Mouse (Mus musculus): ENCODE results near the gene Tfrc. TPM values are rescaled to one million over a fixed set of nuclear protein-coding genes. Genes with fewer than 3 reads are reported as not detected.
A peak's percentile ranks its signal among the peaks of the same experiment; 100 is the strongest.

Tfrc gene
- polyA plus RNA-seq, 1 experiment, result 38.0 TPM

- Histone ChIP-seq H3K4me3 (ENCODE audit: insufficient read depth, low read length) (peak overlapping the region; percentile 87), H3K4me1 (ENCODE audit: control insufficient read depth, insufficient read depth, low read length) (peaks cover 13% of the 10 kb centered on the region), H3K27ac (ENCODE audit: insufficient read depth, low read length) (peak overlapping the region; percentile 76; the same call in 1 of the 2 replicates)
- TF ChIP-seq CTCF (IDR thresholded peaks at IDR 0.05; ENCODE audit: borderline replicate concordance, insufficient read depth, low read length) (0 out of 2 replicates have a peak, but pooled peaks have one; percentile 16), POLR2A (IDR thresholded peaks at IDR 0.05; ENCODE audit: low read depth, low read length) (peak; percentile 73)
Observed at GRCm38 (mm10) chr16:32645361-32645914, 36.7 kb downstream of the Tfrc start.

- Histone ChIP-seq H3K27ac (ENCODE audit: insufficient read depth, low read length) (peak overlapping the region; percentile 76; the same call in 1 of the 2 replicates), H3K4me3 (ENCODE audit: insufficient read depth, low read length) (peak overlapping the region; percentile 87), H3K4me1 (ENCODE audit: control insufficient read depth, insufficient read depth, low read length) (peaks cover 13% of the 10 kb centered on the region)
- no peak for TF ChIP-seq CTCF (IDR thresholded peaks at IDR 0.05; ENCODE audit: borderline replicate concordance, insufficient read depth, low read length)
- no peak for TF ChIP-seq POLR2A (IDR thresholded peaks at IDR 0.05; ENCODE audit: low read depth, low read length)
Observed at GRCm38 (mm10) chr16:32646014-32646413, 37.3 kb downstream of the Tfrc start.

DNA sequence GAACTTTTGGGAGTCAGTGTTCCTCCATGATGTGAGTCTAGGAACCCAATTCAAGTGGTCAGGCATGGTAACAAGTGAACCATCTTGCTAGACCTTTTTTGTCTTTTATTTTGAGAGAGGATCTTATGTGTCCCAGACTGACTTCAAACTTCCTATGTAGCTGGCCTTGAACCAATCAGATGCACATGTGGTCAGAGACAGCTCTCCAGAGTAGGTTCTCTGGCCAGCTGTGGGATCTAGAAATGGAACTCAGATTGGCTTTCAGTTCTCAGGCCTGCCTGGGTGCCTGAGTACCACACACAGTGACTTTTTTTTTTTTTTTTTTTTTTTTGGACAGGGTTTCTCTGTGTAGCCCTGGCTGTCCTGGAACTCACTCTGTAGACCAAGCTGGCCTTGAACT is 39.0 kb downstream of the Tfrc start:
- Histone ChIP-seq H3K4me3 (ENCODE audit: insufficient read depth, low read length) (no peak overlapping the region; the same call in 1 of the 2 replicates), H3K27ac (ENCODE audit: insufficient read depth, low read length) (no peak overlapping the region), H3K4me1 (ENCODE audit: control insufficient read depth, insufficient read depth, low read length) (peaks cover 7% of the 10 kb centered on the region)
- no peak for TF ChIP-seq CTCF (IDR thresholded peaks at IDR 0.05; ENCODE audit: borderline replicate concordance, insufficient read depth, low read length)
- no peak for TF ChIP-seq POLR2A (IDR thresholded peaks at IDR 0.05; ENCODE audit: low read depth, low read length)

DNA sequence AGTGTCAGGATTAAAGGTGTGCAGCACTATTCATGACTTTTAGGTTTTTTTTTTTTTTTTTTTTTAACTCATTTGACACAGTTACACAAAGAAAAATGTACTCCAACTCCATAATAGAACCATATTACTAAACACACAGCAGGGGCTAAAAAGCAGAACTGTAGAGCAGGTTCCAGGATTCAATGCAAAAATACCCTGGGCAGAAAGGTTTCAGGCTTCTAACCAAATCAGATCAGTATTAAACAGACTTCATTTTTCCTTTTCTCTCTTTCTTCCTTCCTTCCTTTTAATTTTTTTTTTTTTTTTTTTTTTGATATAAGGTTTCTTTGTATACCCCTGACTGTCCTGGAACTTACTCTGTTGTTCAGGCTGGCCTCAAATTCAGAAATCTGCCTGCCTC is 41.7 kb downstream of the Tfrc start:
- H3K4me3 ChIP-seq (ENCODE audit: insufficient read depth, low read length), result no peak overlapping the region

GRCm38 (mm10) chr16:32650974-32651618 is 42.4 kb downstream of the Tfrc start:
- no peak overlapping the region for H3K27ac ChIP-seq (ENCODE audit: insufficient read depth, low read length)
- no peak overlapping the region for H3K4me3 ChIP-seq (ENCODE audit: insufficient read depth, low read length)
- no peak for TF ChIP-seq CTCF (IDR thresholded peaks at IDR 0.05; ENCODE audit: borderline replicate concordance, insufficient read depth, low read length)
- H3K4me1 ChIP-seq (ENCODE audit: control insufficient read depth, insufficient read depth, low read length), result peaks cover 10% of the 10 kb centered on the region

More for the DNA sequence above, 41.7 kb downstream of the Tfrc start:
- Histone ChIP-seq H3K4me1 (ENCODE audit: control insufficient read depth, insufficient read depth, low read length) (peaks cover 10% of the 10 kb centered on the region), H3K27ac (ENCODE audit: insufficient read depth, low read length) (no peak overlapping the region)
- TF ChIP-seq CTCF (IDR thresholded peaks at IDR 0.05; ENCODE audit: borderline replicate concordance, insufficient read depth, low read length) (no peak), POLR2A (IDR thresholded peaks at IDR 0.05; ENCODE audit: low read depth, low read length) (no peak)

DNA sequence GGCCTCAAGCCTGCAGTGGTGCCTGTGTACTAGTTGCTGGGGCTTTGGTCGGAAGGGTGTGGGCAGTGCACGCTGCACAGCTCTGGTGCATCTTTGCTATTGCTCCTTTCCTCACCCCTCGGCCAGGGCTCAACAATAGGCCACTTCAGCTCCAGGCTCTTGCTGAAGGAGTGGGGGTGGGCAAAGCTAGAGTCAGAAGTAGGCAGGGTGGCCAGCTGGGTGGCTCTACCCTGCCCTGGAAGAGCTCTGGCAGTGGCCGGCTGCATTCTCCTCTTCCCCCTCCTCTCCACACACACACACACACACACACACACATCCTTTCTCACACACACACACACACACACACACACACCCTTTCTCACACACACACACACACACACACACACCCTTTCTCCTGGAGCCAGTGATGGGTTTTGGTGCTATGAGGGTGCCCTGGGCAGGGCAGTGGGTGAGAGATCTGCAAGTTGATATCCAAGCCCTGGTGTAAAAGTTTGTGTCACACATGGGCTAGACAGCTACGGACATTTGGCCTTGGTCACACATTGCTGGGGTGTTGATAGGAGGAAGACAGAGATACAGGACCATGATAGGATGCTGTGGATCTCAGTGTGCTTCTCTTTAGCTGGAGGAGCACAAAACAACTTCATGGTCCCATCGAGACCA is 45.5 kb downstream of the Tfrc start:
- TF ChIP-seq CTCF (IDR thresholded peaks at IDR 0.05; ENCODE audit: borderline replicate concordance, insufficient read depth, low read length) (no peak), POLR2A (IDR thresholded peaks at IDR 0.05; ENCODE audit: low read depth, low read length) (no peak)
- Histone ChIP-seq H3K4me1 (ENCODE audit: control insufficient read depth, insufficient read depth, low read length) (peaks cover 7% of the 10 kb centered on the region), H3K4me3 (ENCODE audit: insufficient read depth, low read length) (no peak overlapping the region), H3K27ac (ENCODE audit: insufficient read depth, low read length) (no peak overlapping the region)

DNA sequence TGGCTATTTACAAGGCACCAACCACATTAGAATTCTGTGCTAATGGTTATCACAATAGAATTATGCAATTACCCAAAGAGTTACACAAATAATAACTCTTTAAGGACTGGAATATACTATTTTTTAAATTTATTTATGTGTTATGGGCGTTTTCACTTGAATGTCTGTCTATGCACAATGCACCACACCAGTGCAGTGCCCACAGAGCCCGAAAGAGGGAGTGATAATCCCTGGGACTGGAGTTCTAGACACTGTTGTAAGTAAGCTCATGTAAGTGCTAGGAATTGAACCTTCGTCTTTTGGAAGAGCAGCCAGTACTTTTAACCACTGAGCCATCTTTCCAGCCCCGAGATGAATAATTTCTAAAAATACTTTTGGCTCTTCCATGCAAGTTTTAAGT is 46.8 kb downstream of the Tfrc start:
- TF ChIP-seq CTCF (IDR thresholded peaks at IDR 0.05; ENCODE audit: borderline replicate concordance, insufficient read depth, low read length) (no peak), POLR2A (IDR thresholded peaks at IDR 0.05; ENCODE audit: low read depth, low read length) (no peak)
- H3K4me3 ChIP-seq (ENCODE audit: insufficient read depth, low read length), result no peak overlapping the region
- H3K4me1 ChIP-seq (ENCODE audit: control insufficient read depth, insufficient read depth, low read length), result peaks cover 10% of the 10 kb centered on the region
- no peak overlapping the region; the same call in 1 of the 2 replicates for H3K27ac ChIP-seq (ENCODE audit: insufficient read depth, low read length)

- TF ChIP-seq POLR2A (IDR thresholded peaks at IDR 0.05; ENCODE audit: low read depth, low read length) (no peak), CTCF (IDR thresholded peaks at IDR 0.05; ENCODE audit: borderline replicate concordance, insufficient read depth, low read length) (no peak)
- Histone ChIP-seq H3K27ac (ENCODE audit: insufficient read depth, low read length) (peak overlapping the region; percentile 84), H3K4me1 (ENCODE audit: control insufficient read depth, insufficient read depth, low read length) (peaks cover 16% of the 10 kb centered on the region), H3K4me3 (ENCODE audit: insufficient read depth, low read length) (no peak overlapping the region)
Observed at GRCm38 (mm10) chr16:32656321-32656720, 47.6 kb downstream of the Tfrc start.

- H3K4me3 ChIP-seq (ENCODE audit: insufficient read depth, low read length), result no peak overlapping the region
- peak overlapping the region; percentile 84 for H3K27ac ChIP-seq (ENCODE audit: insufficient read depth, low read length)
- H3K4me1 ChIP-seq (ENCODE audit: control insufficient read depth, insufficient read depth, low read length), result peaks cover 19% of the 10 kb centered on the region; the same call in 1 of the 2 replicates
- no peak for TF ChIP-seq CTCF (IDR thresholded peaks at IDR 0.05; ENCODE audit: borderline replicate concordance, insufficient read depth, low read length)
- no peak for TF ChIP-seq POLR2A (IDR thresholded peaks at IDR 0.05; ENCODE audit: low read depth, low read length)
Observed at GRCm38 (mm10) chr16:32656794-32657193, 48.1 kb downstream of the Tfrc start.
